Mouse (Mus musculus) heart, adult 2 months (tissue): Measurements from ENCODE around the gene Cmah.

Experiments
- CTCF ChIP-seq: fragments of 200-600 bp; IDR thresholded peaks from 2 replicates; pipeline ENCODE4 v1.8.1; 2022; ENCODE audit warnings: antibody characterized with exemption, mild to moderate bottlenecking, moderate library complexity
- POLR2A ChIP-seq: fragments of 200-500 bp; IDR thresholded peaks from 2 replicates; pipeline ENCODE4 v1.6.1; 2011; ENCODE audit warnings: mild to moderate bottlenecking, low read depth, low read length, control low read depth; ENCODE audit not compliant: insufficient read depth

- TF ChIP-seq CTCF (no peak), POLR2A (no peak)
These were observed 64.7 kb downstream of the Cmah start for GRCm38 (mm10) chr13:24391892-24392291.
